Mouse (Mus musculus) thymus, postnatal 36 days (tissue): ENCODE measurements at regions not wholly inside any gene's neighbourhood (a gene's known extent, or its start where the extent isn't known, plus 50 kb on each side); places are given as distances from the start of the nearest gene placed in this dataset.

Experiments used
- DNase-seq, 2 experiments: peaks; one replicate each; pipeline ENCODE4 v3.0.0; 2022; ENCODE audit warnings: mixed read lengths in 2 of 2

GRCm38 (mm10) chr4:62809048-62809447, 156.3 kb upstream of the Zfp618 start:
- no peak for DNase-seq

GRCm38 (mm10) chr4:62819889-62820288, 145.5 kb upstream of the Zfp618 start:
- DNase-seq: no peak

GRCm38 (mm10) chr4:62821288-62821687, 144.1 kb upstream of the Zfp618 start:
- DNase-seq: no peak

GRCm38 (mm10) chr4:62822568-62822967, 142.8 kb upstream of the Zfp618 start:
- peak; percentile 66 to 71 for DNase-seq

GRCm38 (mm10) chr4:62823082-62823481, 142.3 kb upstream of the Zfp618 start:
- DNase-seq: no peak

GRCm38 (mm10) chr4:62823555-62824250, 141.7 kb upstream of the Zfp618 start:
- no peak for DNase-seq

GRCm38 (mm10) chr4:62824581-62824980, 140.8 kb upstream of the Zfp618 start:
- DNase-seq: no peak

GRCm38 (mm10) chr4:62825256-62825655, 140.1 kb upstream of the Zfp618 start:
- no peak for DNase-seq

GRCm38 (mm10) chr4:62828963-62829362, 136.4 kb upstream of the Zfp618 start:
- DNase-seq: no peak

- no peak for DNase-seq
These were observed 131.4 kb upstream of the Zfp618 start for GRCm38 (mm10) chr4:62833944-62834343.

GRCm38 (mm10) chr4:62836875-62837274, 128.5 kb upstream of the Zfp618 start:
- DNase-seq: no peak

GRCm38 (mm10) chr4:62850526-62850925, 114.8 kb upstream of the Zfp618 start:
- DNase-seq: no peak

GRCm38 (mm10) chr4:62853335-62853734, 112.0 kb upstream of the Zfp618 start:
- peak; percentile 16 to 25 for DNase-seq

GRCm38 (mm10) chr4:62856406-62856805, 109.0 kb upstream of the Zfp618 start:
- DNase-seq: no peak

GRCm38 (mm10) chr4:62862756-62863155, 102.6 kb upstream of the Zfp618 start:
- DNase-seq: no peak

GRCm38 (mm10) chr4:62870391-62870983, 94.9 kb upstream of the Zfp618 start:
- DNase-seq: no peak

- no peak for DNase-seq
These were observed 92.8 kb upstream of the Zfp618 start for GRCm38 (mm10) chr4:62872562-62872961.

- DNase-seq: no peak
These were observed 91.4 kb upstream of the Zfp618 start for GRCm38 (mm10) chr4:62873986-62874385.

GRCm38 (mm10) chr4:62878063-62878462, 87.3 kb upstream of the Zfp618 start:
- no peak for DNase-seq

GRCm38 (mm10) chr4:62878927-62879326, 86.4 kb upstream of the Zfp618 start:
- no peak for DNase-seq

- DNase-seq: no peak
These were observed 83.5 kb upstream of the Zfp618 start for GRCm38 (mm10) chr4:62881824-62882223.

GRCm38 (mm10) chr4:62882276-62882675, 83.1 kb upstream of the Zfp618 start:
- DNase-seq: no peak

- DNase-seq: no peak
These were observed 76.6 kb upstream of the Zfp618 start for GRCm38 (mm10) chr4:62888736-62889135.

- DNase-seq: peak; percentile 34 to 40
These were observed 75.7 kb upstream of the Zfp618 start for GRCm38 (mm10) chr4:62889708-62890107.
